Mouse (Mus musculus) CD4-positive, CD25-positive, alpha-beta regulatory T cell, adult 4 months (primary cell): ENCODE measurements around the gene Tarbp2. TPM values are rescaled to one million over a fixed set of nuclear protein-coding genes. Genes with fewer than 3 reads are reported as not detected.

Experiments used
- ATAC-seq: one replicate; pipeline ENCODE4 v1.8.0; 2017
- polyA plus RNA-seq, 2 experiments: library from polyadenylated mRNA; unstranded; fragments of 100-300 nt; shearing (Covaris generic); gene quantifications; one replicate each; pipeline ENCODE4 v1.2.1; 2017

Gene Tarbp2
- polyA plus RNA-seq, 2 experiments from 2014 or later = 24.9 to 41.9 TPM

GRCm38 (mm10) chr15:102526111-102527002, 8.4 kb downstream of the Tarbp2 start:
- ATAC-seq = peak; percentile 53

- no peak for ATAC-seq
Observed at GRCm38 (mm10) chr15:102527936-102528335, 9.9 kb downstream of the Tarbp2 start.

GRCm38 (mm10) chr15:102528396-102528795, 10.4 kb downstream of the Tarbp2 start:
- no peak for ATAC-seq

GRCm38 (mm10) chr15:102530566-102530965, 12.6 kb downstream of the Tarbp2 start:
- ATAC-seq = no peak

GRCm38 (mm10) chr15:102531586-102531985, 13.6 kb downstream of the Tarbp2 start:
- ATAC-seq = no peak

- no peak for ATAC-seq
Observed at GRCm38 (mm10) chr15:102532106-102532900, 14.3 kb downstream of the Tarbp2 start.

- ATAC-seq = no peak
Observed at GRCm38 (mm10) chr15:102533926-102534325, 15.9 kb downstream of the Tarbp2 start.

GRCm38 (mm10) chr15:102544801-102545200, 26.8 kb downstream of the Tarbp2 start:
- ATAC-seq = no peak

- no peak for ATAC-seq
Observed at GRCm38 (mm10) chr15:102546246-102546645, 28.3 kb downstream of the Tarbp2 start.

- no peak for ATAC-seq
Observed at GRCm38 (mm10) chr15:102546677-102547427, 28.9 kb downstream of the Tarbp2 start.

GRCm38 (mm10) chr15:102547478-102547877, 29.5 kb downstream of the Tarbp2 start:
- ATAC-seq = no peak

- no peak for ATAC-seq
Observed at GRCm38 (mm10) chr15:102552599-102552998, 34.6 kb downstream of the Tarbp2 start.

GRCm38 (mm10) chr15:102555581-102555980, 37.6 kb downstream of the Tarbp2 start:
- ATAC-seq = no peak

GRCm38 (mm10) chr15:102557580-102557979, 39.6 kb downstream of the Tarbp2 start:
- ATAC-seq = no peak

GRCm38 (mm10) chr15:102562491-102562890, 44.5 kb downstream of the Tarbp2 start:
- no peak for ATAC-seq

- ATAC-seq = no peak
Observed at GRCm38 (mm10) chr15:102563061-102563460, 45.1 kb downstream of the Tarbp2 start.

GRCm38 (mm10) chr15:102563681-102564080, 45.7 kb downstream of the Tarbp2 start:
- ATAC-seq = no peak

GRCm38 (mm10) chr15:102567849-102568248, 49.9 kb downstream of the Tarbp2 start:
- ATAC-seq = no peak

GRCm38 (mm10) chr15:102572081-102572480, 54.1 kb downstream of the Tarbp2 start:
- no peak for ATAC-seq
